Mouse (Mus musculus) limb, embryonic 13.5 days (tissue): Measurements from ENCODE around the gene Prps1. TPM values are rescaled to one million over a fixed set of nuclear protein-coding genes. Genes with fewer than 3 reads are reported as not detected.
A peak's percentile ranks its signal among the peaks of the same experiment; 100 is the strongest.

Experiments
- ATAC-seq: fragments of 200-750 bp; cut with Nextera tagmentation; 2 replicates; pipeline ENCODE4 v1.8.0; 2017; ENCODE audit warnings: low read depth, moderate number of reproducible peaks, moderate TSS enrichment; ENCODE audit not compliant: low FRiP score
- H3K27ac ChIP-seq: fragments of 300-500 bp; sonication (generic); 2 replicates; pipeline ENCODE4 v1.5.1; 2015; ENCODE audit warnings: inconsistent platforms, mild to moderate bottlenecking, moderate library complexity
- H3K27me3 ChIP-seq: fragments of 300-500 bp; sonication (generic); 2 replicates; pipeline ENCODE4 v1.6.1; 2015; ENCODE audit warnings: mild to moderate bottlenecking, inconsistent platforms
- H3K36me3 ChIP-seq: fragments of 300-500 bp; sonication (generic); 2 replicates; pipeline ENCODE4 v1.6.1; 2015; ENCODE audit warnings: inconsistent platforms, mild to moderate bottlenecking, moderate library complexity
- H3K4me1 ChIP-seq: fragments of 300-500 bp; sonication (generic); 2 replicates; pipeline ENCODE4 v1.6.1; 2015; ENCODE audit warnings: inconsistent platforms
- H3K4me2 ChIP-seq: fragments of 300-500 bp; sonication (generic); replicated peaks from 2 replicates; pipeline ENCODE4 v1.6.1; 2015; ENCODE audit warnings: inconsistent platforms, mild to moderate bottlenecking, moderate library complexity
- H3K4me3 ChIP-seq: fragments of 300-500 bp; sonication (generic); 2 replicates; pipeline ENCODE4 v1.5.1; 2015; ENCODE audit warnings: moderate library complexity, mild to moderate bottlenecking, inconsistent platforms
- H3K9ac ChIP-seq: fragments of 300-500 bp; sonication (generic); 2 replicates; pipeline ENCODE4 v1.6.1; 2015; ENCODE audit warnings: mild to moderate bottlenecking, inconsistent platforms
- H3K9me3 ChIP-seq: fragments of 300-500 bp; sonication (generic); 2 replicates; pipeline ENCODE4 v1.6.1; 2016; ENCODE audit warnings: inconsistent platforms
- WGBS: fragments of 180-500 bp; shearing (Covaris S2); methylation state at CpG from one replicate; pipeline ENCODE4 v1.1.7; 2015; 5-methylcytosine and 5-hydroxymethylcytosine counted together
- polyA plus RNA-seq: library from polyadenylated mRNA; unstranded; fragments of >200 nt; fragmentation: Nextera tagmentation; extraction: Ambion mirVana; gene quantifications from 2 replicates; pipeline ENCODE4 v1.2.1, GENCODE M21; 2015

Prps1 gene
- polyA plus RNA-seq = 57.1 and 61.6 TPM in 2 replicates

DNA sequence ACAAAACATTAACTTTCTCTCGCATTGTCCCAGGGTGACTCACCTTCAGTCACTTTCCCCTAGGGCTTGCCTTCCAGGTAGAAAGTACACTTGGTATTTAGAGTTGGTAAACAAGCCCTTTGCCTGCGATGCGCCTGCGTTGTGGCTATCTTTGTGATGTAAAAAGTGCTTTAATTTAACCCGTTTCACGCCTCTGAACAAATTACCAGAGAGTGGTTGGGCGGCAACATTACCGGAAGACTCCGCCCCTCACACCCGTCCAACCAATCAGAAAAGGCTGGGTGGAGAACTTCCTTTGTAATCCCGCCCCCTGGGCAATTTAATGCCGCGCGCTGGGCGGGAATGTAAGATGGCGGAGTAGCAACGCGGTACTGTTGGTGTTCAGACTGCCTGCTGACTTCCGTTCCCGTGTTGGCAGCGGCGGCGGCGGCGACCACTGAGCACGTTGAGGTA lies at the start of gene Prps1:
Prps1 (plus strand) TSS at position 335 of the 453 bp plus-strand sequence.
- no peaks in the 10 kb centered on the region for H3K9me3 ChIP-seq
- H3K36me3 ChIP-seq = no peaks in the 10 kb centered on the region
- peak within 1 kb of the TSS; percentile 60 for H3K4me3 ChIP-seq
- ATAC-seq = peak; percentile 93
- H3K27ac ChIP-seq = no peak within 1 kb of the TSS
- WGBS = 17% methylated on average over 26 of the region's 26 CpGs
- peak within 1 kb of the TSS; percentile 66 for H3K9ac ChIP-seq
- peaks cover 6% of the 10 kb centered on the region; the same call in 1 of the 2 replicates for H3K27me3 ChIP-seq
- H3K4me2 ChIP-seq = peak within 1 kb of the TSS; percentile 64
- no peaks in the 10 kb centered on the region for H3K4me1 ChIP-seq

- no peak overlapping the region for H3K27ac ChIP-seq
- no peak overlapping the region for H3K4me3 ChIP-seq
- 72% methylated on average over 5 of the region's 5 CpGs for WGBS
- no peaks in the 10 kb centered on the region for H3K9me3 ChIP-seq
- no peak overlapping the region for H3K4me2 ChIP-seq
- no peak overlapping the region for H3K9ac ChIP-seq
- ATAC-seq = no peak
- peaks cover 29% of the 10 kb centered on the region for H3K27me3 ChIP-seq
- no peaks in the 10 kb centered on the region for H3K4me1 ChIP-seq
- H3K36me3 ChIP-seq = no peaks in the 10 kb centered on the region
These were observed 48.8 kb upstream of the Prps1 start for GRCm38 (mm10) chrX:140407593-140407992.

GRCm38 (mm10) chrX:140418467-140418866 lies 37.9 kb upstream of the Prps1 start:
- Histone ChIP-seq H3K27me3 (peaks cover 14% of the 10 kb centered on the region; the same call in 1 of the 2 replicates), H3K9ac (no peak overlapping the region), H3K36me3 (no peaks in the 10 kb centered on the region), H3K9me3 (no peaks in the 10 kb centered on the region), H3K27ac (no peak overlapping the region), H3K4me2 (no peak overlapping the region), H3K4me1 (no peaks in the 10 kb centered on the region), H3K4me3 (no peak overlapping the region)
- 80% methylated on average over 4 of the region's 4 CpGs for WGBS
- no peak for ATAC-seq

DNA sequence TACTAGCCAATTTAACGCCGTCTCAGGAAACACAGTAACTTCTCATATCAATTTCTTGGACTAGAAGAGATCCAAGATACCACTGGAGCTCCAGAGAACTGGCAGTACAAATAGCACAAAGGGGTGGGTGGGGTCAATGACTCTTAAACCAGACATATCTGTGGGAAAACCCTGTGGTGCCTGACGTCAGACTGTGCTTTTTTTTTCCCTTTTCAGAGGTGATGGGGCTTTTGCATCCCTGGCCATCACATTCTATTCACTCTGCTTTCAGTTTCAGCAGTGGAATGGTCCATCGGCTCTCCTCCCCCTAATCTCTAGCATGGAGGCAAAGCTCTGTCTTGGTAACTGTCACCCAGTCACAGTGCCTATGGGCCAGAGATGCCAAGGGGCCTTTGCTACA lies 29.3 kb upstream of the Prps1 start:
- 70% methylated on average over 4 of the region's 4 CpGs for WGBS
- Histone ChIP-seq H3K9ac (no peak overlapping the region), H3K4me3 (no peak overlapping the region), H3K27me3 (peaks cover 13% of the 10 kb centered on the region; the same call in 1 of the 2 replicates), H3K4me1 (no peaks in the 10 kb centered on the region), H3K27ac (no peak overlapping the region), H3K9me3 (no peaks in the 10 kb centered on the region), H3K4me2 (no peak overlapping the region), H3K36me3 (no peaks in the 10 kb centered on the region)
- no peak for ATAC-seq

- Histone ChIP-seq H3K4me3 (no peak overlapping the region), H3K36me3 (no peaks in the 10 kb centered on the region), H3K4me1 (no peaks in the 10 kb centered on the region), H3K4me2 (no peak overlapping the region), H3K9me3 (no peaks in the 10 kb centered on the region), H3K27ac (no peak overlapping the region), H3K9ac (no peak overlapping the region), H3K27me3 (peaks cover 22% of the 10 kb centered on the region; the same call in 1 of the 2 replicates)
- ATAC-seq = no peak
- 76% methylated on average over 7 of the region's 8 CpGs for WGBS
These were observed 28.2 kb upstream of the Prps1 start for GRCm38 (mm10) chrX:140428252-140428651.

DNA sequence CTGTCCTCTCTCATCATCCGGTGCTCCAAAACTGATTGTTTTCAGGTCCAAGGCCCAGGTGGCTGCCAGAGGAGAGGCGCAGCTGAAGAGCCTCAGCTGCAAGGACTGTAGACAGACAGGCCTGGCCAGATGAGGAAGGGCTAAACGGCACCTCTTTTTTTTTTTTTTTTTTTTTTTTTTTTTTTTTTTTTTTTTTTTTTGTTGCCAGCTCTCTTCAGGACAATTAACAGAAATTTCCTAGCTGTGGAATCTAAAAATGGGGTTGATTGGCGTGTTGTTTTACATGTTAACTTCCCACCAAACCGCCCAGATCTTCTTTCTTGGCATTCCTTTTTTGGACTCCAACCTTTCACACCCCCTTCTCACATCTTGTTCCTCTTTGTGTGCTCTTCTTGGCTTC lies 26.4 kb upstream of the Prps1 start:
- Histone ChIP-seq H3K9ac (no peak overlapping the region), H3K27ac (no peak overlapping the region), H3K4me3 (no peak overlapping the region), H3K27me3 (peaks cover 35% of the 10 kb centered on the region), H3K36me3 (no peaks in the 10 kb centered on the region), H3K4me2 (no peak overlapping the region), H3K4me1 (no peaks in the 10 kb centered on the region), H3K9me3 (no peaks in the 10 kb centered on the region)
- WGBS = 70% methylated on average over 5 of the region's 5 CpGs
- ATAC-seq = no peak

DNA sequence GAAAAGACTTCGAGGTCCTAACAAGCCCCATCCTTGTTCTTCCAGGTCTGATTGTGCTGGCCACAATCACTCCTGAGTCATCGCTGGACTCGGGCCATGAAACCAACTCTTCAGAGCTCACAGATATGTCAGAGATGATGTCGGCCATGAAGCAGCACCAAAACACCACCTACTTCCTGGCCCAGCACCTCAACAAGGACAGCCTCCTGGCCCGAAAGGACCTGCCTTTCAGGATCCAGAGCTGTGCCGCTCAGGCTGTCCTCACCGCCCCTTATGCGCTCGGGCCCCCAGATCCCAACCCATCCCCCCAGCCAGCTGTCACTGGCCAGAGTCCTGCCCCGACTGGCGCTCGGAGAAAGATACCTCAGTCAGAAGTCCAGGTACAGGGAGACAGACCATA lies 25.9 kb upstream of the Prps1 start:
- WGBS = 86% methylated on average over 12 of the region's 12 CpGs
- H3K4me3 ChIP-seq = no peak overlapping the region
- H3K4me1 ChIP-seq = no peaks in the 10 kb centered on the region
- no peak overlapping the region for H3K9ac ChIP-seq
- no peak overlapping the region for H3K4me2 ChIP-seq
- H3K9me3 ChIP-seq = no peaks in the 10 kb centered on the region
- peaks cover 38% of the 10 kb centered on the region for H3K27me3 ChIP-seq
- H3K27ac ChIP-seq = no peak overlapping the region
- ATAC-seq = no peak
- H3K36me3 ChIP-seq = no peaks in the 10 kb centered on the region

GRCm38 (mm10) chrX:140431981-140432380 lies 24.4 kb upstream of the Prps1 start:
- H3K27me3 ChIP-seq = peaks cover 41% of the 10 kb centered on the region
- 82% methylated on average over 15 of the region's 15 CpGs for WGBS
- no peaks in the 10 kb centered on the region for H3K9me3 ChIP-seq
- H3K4me1 ChIP-seq = no peaks in the 10 kb centered on the region
- no peak for ATAC-seq
- H3K27ac ChIP-seq = no peak overlapping the region
- no peaks in the 10 kb centered on the region for H3K36me3 ChIP-seq
- H3K4me2 ChIP-seq = no peak overlapping the region
- H3K4me3 ChIP-seq = no peak overlapping the region
- no peak overlapping the region for H3K9ac ChIP-seq

- ATAC-seq = no peak
- no peak overlapping the region for H3K4me2 ChIP-seq
- peaks cover 41% of the 10 kb centered on the region for H3K27me3 ChIP-seq
- no peaks in the 10 kb centered on the region for H3K4me1 ChIP-seq
- H3K9me3 ChIP-seq = no peaks in the 10 kb centered on the region
- no peak overlapping the region for H3K9ac ChIP-seq
- 82% methylated on average over 11 of the region's 11 CpGs for WGBS
- H3K36me3 ChIP-seq = no peaks in the 10 kb centered on the region
- no peak overlapping the region for H3K27ac ChIP-seq
- no peak overlapping the region for H3K4me3 ChIP-seq
These were observed 23.6 kb upstream of the Prps1 start for GRCm38 (mm10) chrX:140432786-140433185.

GRCm38 (mm10) chrX:140437906-140438305 lies 18.5 kb upstream of the Prps1 start:
- no peak for ATAC-seq
- H3K9ac ChIP-seq = no peak overlapping the region

GRCm38 (mm10) chrX:140445551-140445950 lies 10.9 kb upstream of the Prps1 start:
- H3K4me2 ChIP-seq = no peak overlapping the region
- no peak overlapping the region for H3K27ac ChIP-seq
- H3K9ac ChIP-seq = no peak overlapping the region
- no peak for ATAC-seq
- H3K4me3 ChIP-seq = no peak overlapping the region
- no peaks in the 10 kb centered on the region for H3K36me3 ChIP-seq
- H3K4me1 ChIP-seq = no peaks in the 10 kb centered on the region
- H3K27me3 ChIP-seq = peaks cover 16% of the 10 kb centered on the region; the same call in 1 of the 2 replicates
- WGBS = 81% methylated on average over 13 of the region's 13 CpGs
- no peaks in the 10 kb centered on the region for H3K9me3 ChIP-seq

More at GRCm38 (mm10) chrX:140437906-140438305, 18.5 kb upstream of the Prps1 start:
- Histone ChIP-seq H3K4me3 (no peak overlapping the region), H3K27me3 (peaks cover 31% of the 10 kb centered on the region), H3K4me1 (no peaks in the 10 kb centered on the region), H3K36me3 (no peaks in the 10 kb centered on the region), H3K4me2 (no peak overlapping the region), H3K9me3 (no peaks in the 10 kb centered on the region), H3K27ac (no peak overlapping the region)

DNA sequence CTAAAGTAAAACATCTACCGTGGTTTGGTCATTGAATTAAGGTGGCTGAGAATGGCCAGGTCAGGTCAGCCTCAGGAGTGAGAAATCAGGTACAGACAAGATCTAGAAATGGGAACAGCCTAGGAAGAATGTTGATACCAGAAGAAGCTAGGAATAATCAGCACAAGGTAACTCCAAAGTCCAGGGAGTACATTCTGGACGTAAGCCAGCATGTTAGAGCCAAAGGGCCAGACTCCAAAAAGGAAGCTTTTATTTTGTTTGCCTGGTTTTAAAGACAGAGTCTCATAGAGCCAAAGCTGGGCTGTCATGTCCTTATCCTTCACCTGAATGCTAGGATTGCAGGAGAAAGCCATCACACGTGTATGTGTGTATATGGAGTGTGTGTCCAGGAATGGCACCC lies 6.3 kb upstream of the Prps1 start:
- no peaks in the 10 kb centered on the region for H3K36me3 ChIP-seq
- no peak overlapping the region for H3K27ac ChIP-seq
- no peak overlapping the region for H3K4me3 ChIP-seq
- H3K4me2 ChIP-seq = no peak overlapping the region
- H3K9ac ChIP-seq = no peak overlapping the region
- H3K4me1 ChIP-seq = no peaks in the 10 kb centered on the region
- H3K9me3 ChIP-seq = no peaks in the 10 kb centered on the region
- WGBS = 73% methylated on average over 3 of the region's 3 CpGs
- ATAC-seq = no peak
- peaks cover 19% of the 10 kb centered on the region; the same call in 1 of the 2 replicates for H3K27me3 ChIP-seq
